Mouse (Mus musculus) macrophage (primary cell): Measurements from ENCODE around the gene Snx18. TPM values are rescaled to one million over a fixed set of nuclear protein-coding genes. Genes with fewer than 3 reads are reported as not detected.

Experiments used
- H3K27ac ChIP-seq: fragments of 350-480 bp; formaldehyde crosslinking; 2 replicates; pipeline ENCODE4 v1.9.0; 2021
- H3K36me3 ChIP-seq: fragments of 350-480 bp; formaldehyde crosslinking; 2 replicates; pipeline ENCODE4 v1.9.0; 2021; ENCODE audit errors: inconsistent target
- H3K4me3 ChIP-seq: fragments of 350-480 bp; formaldehyde crosslinking; 2 replicates; pipeline ENCODE4 v1.9.0; 2021; ENCODE audit errors: inconsistent target
- H3K79me2 ChIP-seq: fragments of 350-480 bp; formaldehyde crosslinking; 2 replicates; pipeline ENCODE4 v1.9.0; 2021; ENCODE audit errors: inconsistent target
- WGBS: methylation state at CpG from one replicate; pipeline ENCODE4 v1.1.7; 2026; ENCODE audit warnings: inconsistent platforms; ENCODE audit not compliant: missing documents; 5-methylcytosine and 5-hydroxymethylcytosine counted together
- polyA plus RNA-seq: library from polyadenylated mRNA; stranded (reverse); fragments of 250-400 nt; gene quantifications from 3 replicates; pipeline ENCODE4 v1.2.4, GENCODE M21; 2018; ENCODE audit warnings: inconsistent platforms

Snx18 gene
- polyA plus RNA-seq, 1 experiment from 2014 or later, result 28.7 TPM

- 32% methylated on average over 6 of the region's 8 CpGs for WGBS
- Histone ChIP-seq H3K79me2 (no peaks in the 10 kb centered on the region), H3K36me3 (no peaks in the 10 kb centered on the region), H3K27ac (no peak overlapping the region), H3K4me3 (no peak overlapping the region)
Observed at GRCm38 (mm10) chr13:113547807-113548426, 70.4 kb downstream of the Snx18 start.

- H3K27ac ChIP-seq, result no peak overlapping the region
- H3K4me3 ChIP-seq, result no peak overlapping the region
- 58% methylated on average over 5 of the region's 6 CpGs for WGBS
- H3K36me3 ChIP-seq, result no peaks in the 10 kb centered on the region
- no peaks in the 10 kb centered on the region for H3K79me2 ChIP-seq
Observed at GRCm38 (mm10) chr13:113542374-113542773, 76.0 kb downstream of the Snx18 start.

Other genes starting within 250 kb of the Snx18 start
- gene Hspb3, start 45.1 kb upstream of the Snx18 start, polyA plus RNA-seq, result not detected in 3 replicates
- gene Arl15, start 175.9 kb upstream of the Snx18 start, polyA plus RNA-seq, result 5.6 to 8.3 TPM (median 7.4 TPM) in 3 replicates